Mouse (Mus musculus) embryonic facial prominence, embryonic 14.5 days (tissue): ENCODE measurements around the gene Zc3h4. TPM values are rescaled to one million over a fixed set of nuclear protein-coding genes. Genes with fewer than 3 reads are reported as not detected.

Experiments
- ATAC-seq: fragments of 200-750 bp; cut with Nextera tagmentation; 2 replicates; pipeline ENCODE4 v1.8.0; 2017; ENCODE audit warnings: low read depth, moderate number of reproducible peaks, moderate TSS enrichment
- DNase-seq: peaks from one replicate; pipeline ENCODE4 v3.0.0-alpha.2; 2015; ENCODE audit warnings: low spot score
- H3K27ac ChIP-seq: fragments of 300-500 bp; sonication (generic); replicated peaks from 2 replicates; pipeline ENCODE4 v1.5.1; 2014; ENCODE audit warnings: low read depth, mild to moderate bottlenecking, low read length, moderate library complexity
- H3K27me3 ChIP-seq: fragments of 300-500 bp; sonication (generic); replicated peaks from 2 replicates; pipeline ENCODE4 v1.6.1; 2014; ENCODE audit warnings: low read length; ENCODE audit not compliant: control insufficient read depth, insufficient read depth
- H3K36me3 ChIP-seq: fragments of 300-500 bp; sonication (generic); 2 replicates; pipeline ENCODE4 v1.6.1; 2014; ENCODE audit warnings: low read length, mixed read lengths; ENCODE audit not compliant: control insufficient read depth, insufficient read depth
- H3K4me1 ChIP-seq: fragments of 300-500 bp; sonication (generic); 2 replicates; pipeline ENCODE4 v1.6.1; 2014; ENCODE audit warnings: antibody characterized with exemption, low read length; ENCODE audit not compliant: control insufficient read depth, insufficient read depth
- H3K4me2 ChIP-seq: fragments of 300-500 bp; sonication (generic); 2 replicates; pipeline ENCODE4 v1.6.1; 2014; ENCODE audit warnings: low read depth, mild to moderate bottlenecking, low read length, moderate library complexity, mixed read lengths
- H3K4me3 ChIP-seq: fragments of 300-500 bp; sonication (generic); 2 replicates; pipeline ENCODE4 v1.5.1; 2014; ENCODE audit warnings: low read depth, mild to moderate bottlenecking, low read length
- H3K9ac ChIP-seq: fragments of 300-500 bp; sonication (generic); 2 replicates; pipeline ENCODE4 v1.6.1; 2014; ENCODE audit warnings: low read depth, mild to moderate bottlenecking, low read length, moderate library complexity, mixed read lengths
- H3K9me3 ChIP-seq: fragments of 300-500 bp; sonication (generic); 2 replicates; pipeline ENCODE4 v1.6.1; 2016; ENCODE audit warnings: low read length; ENCODE audit not compliant: control insufficient read depth
- WGBS: fragments of 180-500 bp; shearing (Covaris S2); extraction: QIAGEN DNeasy Blood & Tissue Kit; methylation state at CpG from one replicate; pipeline ENCODE4 v1.1.7; 2014; 5-methylcytosine and 5-hydroxymethylcytosine counted together
- polyA plus RNA-seq: library from polyadenylated mRNA; unstranded; fragments of >200 nt; fragmentation: Nextera tagmentation; extraction: Ambion mirVana; gene quantifications from 2 replicates; pipeline ENCODE4 v1.2.1, GENCODE M21; 2014

The Zc3h4 gene
- polyA plus RNA-seq, result 12.1 and 13.3 TPM in 2 replicates

GRCm38 (mm10) chr7:16400689-16401611 lies at the start of gene Zc3h4:
Zc3h4 (plus strand) TSS chr7:16400910.
- under 1% methylated on average over 29 of the region's 85 CpGs for WGBS
- H3K36me3 ChIP-seq, result no peaks in the 10 kb centered on the region
- ATAC-seq (peak; percentile 28), DNase-seq (peak; percentile 96)
- no peaks in the 10 kb centered on the region for H3K27me3 ChIP-seq
- H3K9ac ChIP-seq, result peak within 1 kb of the TSS; percentile 100
- H3K4me3 ChIP-seq, result peak within 1 kb of the TSS; percentile 88
- no peaks in the 10 kb centered on the region for H3K9me3 ChIP-seq
- peak within 1 kb of the TSS; percentile 100 for H3K27ac ChIP-seq
- H3K4me2 ChIP-seq, result peak within 1 kb of the TSS; percentile 74
- peaks cover 25% of the 10 kb centered on the region for H3K4me1 ChIP-seq

- Histone ChIP-seq H3K27ac (no peak overlapping the region), H3K9me3 (0 out of 2 replicates have a peak, but pooled peaks cover 4% of the 10 kb centered on the region), H3K36me3 (peaks cover 69% of the 10 kb centered on the region), H3K4me2 (no peak overlapping the region), H3K27me3 (no peaks in the 10 kb centered on the region), H3K4me1 (no peaks in the 10 kb centered on the region), H3K9ac (no peak overlapping the region), H3K4me3 (no peak overlapping the region)
- WGBS, result 84% methylated on average over 3 of the region's 3 CpGs
- DNase-seq, result no peak
- ATAC-seq, result no peak
Observed at GRCm38 (mm10) chr7:16355854-16356594, 44.7 kb upstream of the Zc3h4 start.

- no peak overlapping the region for H3K27ac ChIP-seq
- H3K9me3 ChIP-seq, result 0 out of 2 replicates have a peak, but pooled peaks cover 4% of the 10 kb centered on the region
- H3K4me3 ChIP-seq, result no peak overlapping the region
- DNase-seq (no peak), ATAC-seq (no peak)
- no peak overlapping the region for H3K4me2 ChIP-seq
- H3K27me3 ChIP-seq, result no peaks in the 10 kb centered on the region
- peaks cover 66% of the 10 kb centered on the region for H3K36me3 ChIP-seq
- no peak overlapping the region for H3K9ac ChIP-seq
- no peaks in the 10 kb centered on the region for H3K4me1 ChIP-seq
- WGBS, result 96% methylated on average over 3 of the region's 3 CpGs
Observed at GRCm38 (mm10) chr7:16357602-16358001, 43.1 kb upstream of the Zc3h4 start.

- DNase-seq (no peak), ATAC-seq (no peak)
- Histone ChIP-seq H3K27me3 (no peaks in the 10 kb centered on the region), H3K27ac (no peak overlapping the region), H3K9ac (no peak overlapping the region; the same call in 1 of the 2 replicates), H3K4me3 (no peak overlapping the region), H3K36me3 (peaks cover 78% of the 10 kb centered on the region), H3K4me1 (no peaks in the 10 kb centered on the region), H3K4me2 (no peak overlapping the region), H3K9me3 (no peaks in the 10 kb centered on the region)
- WGBS, result 77% methylated on average over 1 of the region's 1 CpGs
Observed at GRCm38 (mm10) chr7:16364319-16364718, 36.4 kb upstream of the Zc3h4 start.

- Histone ChIP-seq H3K4me3 (no peak overlapping the region), H3K27ac (peak overlapping the region; percentile 39; the same call in 1 of the 2 replicates), H3K27me3 (no peaks in the 10 kb centered on the region), H3K36me3 (peaks cover 81% of the 10 kb centered on the region), H3K4me1 (no peaks in the 10 kb centered on the region), H3K9me3 (no peaks in the 10 kb centered on the region), H3K4me2 (no peak overlapping the region), H3K9ac (no peak overlapping the region)
- DNase-seq (peak; percentile 33), ATAC-seq (peak; percentile 62; the same call in 1 of the 2 replicates)
- 61% methylated on average over 4 of the region's 4 CpGs for WGBS
Observed at GRCm38 (mm10) chr7:16364901-16365500, 35.7 kb upstream of the Zc3h4 start.

GRCm38 (mm10) chr7:16366133-16366646 lies 34.5 kb upstream of the Zc3h4 start:
- H3K4me3 ChIP-seq, result no peak overlapping the region
- no peaks in the 10 kb centered on the region for H3K27me3 ChIP-seq
- H3K36me3 ChIP-seq, result peaks cover 93% of the 10 kb centered on the region
- no peaks in the 10 kb centered on the region for H3K4me1 ChIP-seq
- no peaks in the 10 kb centered on the region for H3K9me3 ChIP-seq
- H3K4me2 ChIP-seq, result no peak overlapping the region
- no peak overlapping the region for H3K27ac ChIP-seq
- WGBS, result 76% methylated on average over 10 of the region's 10 CpGs
- ATAC-seq, result no peak
- H3K9ac ChIP-seq, result no peak overlapping the region
- DNase-seq, result no peak

GRCm38 (mm10) chr7:16366669-16367068 lies 34.0 kb upstream of the Zc3h4 start:
- peaks cover 92% of the 10 kb centered on the region for H3K36me3 ChIP-seq

GRCm38 (mm10) chr7:16368835-16369234 lies 31.9 kb upstream of the Zc3h4 start:
- Histone ChIP-seq H3K4me1 (no peaks in the 10 kb centered on the region), H3K4me2 (no peak overlapping the region), H3K27me3 (no peaks in the 10 kb centered on the region), H3K36me3 (peaks cover 80% of the 10 kb centered on the region), H3K9me3 (no peaks in the 10 kb centered on the region), H3K4me3 (no peak overlapping the region), H3K27ac (no peak overlapping the region), H3K9ac (no peak overlapping the region)
- ATAC-seq (no peak), DNase-seq (no peak)
- WGBS, result 82% methylated on average over 2 of the region's 2 CpGs

More at GRCm38 (mm10) chr7:16366669-16367068, 34.0 kb upstream of the Zc3h4 start:
- H3K4me3 ChIP-seq, result no peak overlapping the region
- H3K27ac ChIP-seq, result no peak overlapping the region
- no peak overlapping the region for H3K9ac ChIP-seq
- WGBS, result 81% methylated on average over 4 of the region's 4 CpGs
- no peaks in the 10 kb centered on the region for H3K27me3 ChIP-seq
- ATAC-seq (no peak), DNase-seq (no peak)
- H3K4me2 ChIP-seq, result no peak overlapping the region
- no peaks in the 10 kb centered on the region for H3K9me3 ChIP-seq
- H3K4me1 ChIP-seq, result no peaks in the 10 kb centered on the region
